Mouse (Mus musculus): ENCODE measurements at regions not wholly inside any gene's neighbourhood (a gene's known extent, or its start where the extent isn't known, plus 50 kb on each side); places are given as distances from the start of the nearest gene placed in this dataset.
A peak's percentile ranks its signal among the peaks of the same experiment; 100 is the strongest.

DNA sequence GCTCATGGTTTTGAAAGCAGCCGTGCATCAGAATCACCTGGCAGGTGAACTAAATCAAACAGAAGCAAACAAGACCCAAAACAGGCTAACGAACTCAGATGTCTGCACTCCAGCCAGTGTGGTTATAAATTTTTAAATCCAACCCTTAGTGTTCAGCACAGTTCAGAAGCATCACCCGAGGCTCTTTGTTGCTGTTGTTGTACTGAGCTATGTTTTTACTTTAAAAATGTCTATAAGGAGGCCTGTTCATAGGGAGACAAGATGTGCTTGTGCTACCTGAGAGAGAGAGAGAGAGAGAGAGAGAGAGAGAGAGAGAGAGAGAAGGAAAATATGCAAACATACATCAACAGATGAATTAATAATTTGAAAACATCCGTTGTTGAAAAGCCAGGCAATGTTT is 1503.1 kb upstream of the Gm6569 start:
- H3K9me3 ChIP-seq (ENCODE audit: control insufficient read depth, low read length), result no peaks in the 10 kb centered on the region
- H3K9ac ChIP-seq (replicated peaks; ENCODE audit: low read length), result no peak overlapping the region
- H3K4me1 ChIP-seq (ENCODE audit: control insufficient read depth, insufficient read depth, low read length), result no peaks in the 10 kb centered on the region
- H3K36me3 ChIP-seq (ENCODE audit: control insufficient read depth, insufficient read depth, low read length), result no peaks in the 10 kb centered on the region
- DNase-seq, result peak; percentile 38
- H3K4me2 ChIP-seq (ENCODE audit: low read length), result no peak overlapping the region
- no peak for ATAC-seq (ENCODE audit: low FRiP score, low TSS enrichment)
- no peaks in the 10 kb centered on the region for H3K27me3 ChIP-seq (ENCODE audit: control insufficient read depth, insufficient read depth, low read length)
- no peak overlapping the region for H3K27ac ChIP-seq (replicated peaks; ENCODE audit: low read depth, low read length)
- no peak overlapping the region for H3K4me3 ChIP-seq (replicated peaks; ENCODE audit: low read depth, low read length)
- 53% methylated on average over 4 of the region's 4 CpGs for WGBS

- ATAC-seq (ENCODE audit: low FRiP score, low TSS enrichment) (no peak), DNase-seq (peak; percentile 52)
- no peak overlapping the region for H3K9ac ChIP-seq (replicated peaks; ENCODE audit: low read length)
- no peaks in the 10 kb centered on the region for H3K4me1 ChIP-seq (ENCODE audit: control insufficient read depth, insufficient read depth, low read length)
- no peak overlapping the region for H3K4me3 ChIP-seq (replicated peaks; ENCODE audit: low read depth, low read length)
- H3K27me3 ChIP-seq (ENCODE audit: control insufficient read depth, insufficient read depth, low read length), result no peaks in the 10 kb centered on the region
- H3K27ac ChIP-seq (replicated peaks; ENCODE audit: low read depth, low read length), result no peak overlapping the region
- no peaks in the 10 kb centered on the region for H3K9me3 ChIP-seq (ENCODE audit: control insufficient read depth, low read length)
- no peaks in the 10 kb centered on the region for H3K36me3 ChIP-seq (ENCODE audit: control insufficient read depth, insufficient read depth, low read length)
- no peak overlapping the region for H3K4me2 ChIP-seq (ENCODE audit: low read length)
- WGBS, result 56% methylated on average over 4 of the region's 4 CpGs
Observed at GRCm38 (mm10) chr15:72334497-72334896, 1499.9 kb upstream of the Gm6569 start.

DNA sequence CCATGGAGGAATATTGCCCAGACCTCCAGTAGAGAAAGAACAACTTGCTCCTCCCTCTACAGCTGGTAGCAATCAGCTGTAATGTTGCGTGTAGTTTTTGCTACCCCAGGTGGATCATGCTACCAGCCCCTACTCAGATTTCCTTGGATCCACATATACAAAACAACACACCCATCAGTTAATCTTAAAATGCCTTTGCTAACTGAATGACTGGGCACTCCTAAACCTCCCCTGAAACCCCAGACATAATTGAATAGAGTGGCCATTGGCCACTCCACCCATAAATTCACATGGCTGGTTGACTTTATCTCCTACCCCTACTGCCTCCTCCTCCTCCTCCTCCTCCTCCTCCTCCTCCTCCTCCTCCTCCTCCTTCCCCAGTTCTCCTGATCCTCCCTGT is 1494.7 kb upstream of the Gm6569 start:
- no peak for DNase-seq

GRCm38 (mm10) chr15:72341991-72342390 is 1492.4 kb upstream of the Gm6569 start:
- Histone ChIP-seq H3K36me3 (ENCODE audit: control insufficient read depth, insufficient read depth, low read length) (no peaks in the 10 kb centered on the region), H3K4me3 (replicated peaks; ENCODE audit: low read depth, low read length) (no peak overlapping the region), H3K27ac (replicated peaks; ENCODE audit: low read depth, low read length) (no peak overlapping the region), H3K4me1 (ENCODE audit: control insufficient read depth, insufficient read depth, low read length) (no peaks in the 10 kb centered on the region), H3K27me3 (ENCODE audit: control insufficient read depth, insufficient read depth, low read length) (no peaks in the 10 kb centered on the region), H3K9ac (replicated peaks; ENCODE audit: low read length) (no peak overlapping the region), H3K9me3 (ENCODE audit: control insufficient read depth, low read length) (no peaks in the 10 kb centered on the region), H3K4me2 (ENCODE audit: low read length) (no peak overlapping the region)
- ATAC-seq (ENCODE audit: low FRiP score, low TSS enrichment) (no peak), DNase-seq (no peak)
- WGBS, result 76% methylated on average over 2 of the region's 2 CpGs

More for the DNA sequence above, 1494.7 kb upstream of the Gm6569 start:
- Histone ChIP-seq H3K4me1 (ENCODE audit: control insufficient read depth, insufficient read depth, low read length) (no peaks in the 10 kb centered on the region), H3K4me2 (ENCODE audit: low read length) (no peak overlapping the region), H3K36me3 (ENCODE audit: control insufficient read depth, insufficient read depth, low read length) (no peaks in the 10 kb centered on the region), H3K9ac (replicated peaks; ENCODE audit: low read length) (no peak overlapping the region), H3K4me3 (replicated peaks; ENCODE audit: low read depth, low read length) (no peak overlapping the region), H3K27me3 (ENCODE audit: control insufficient read depth, insufficient read depth, low read length) (no peaks in the 10 kb centered on the region), H3K27ac (replicated peaks; ENCODE audit: low read depth, low read length) (no peak overlapping the region), H3K9me3 (ENCODE audit: control insufficient read depth, low read length) (no peaks in the 10 kb centered on the region)
- ATAC-seq (ENCODE audit: low FRiP score, low TSS enrichment), result no peak
- WGBS, result 95% methylated on average over 1 of the region's 1 CpGs

DNA sequence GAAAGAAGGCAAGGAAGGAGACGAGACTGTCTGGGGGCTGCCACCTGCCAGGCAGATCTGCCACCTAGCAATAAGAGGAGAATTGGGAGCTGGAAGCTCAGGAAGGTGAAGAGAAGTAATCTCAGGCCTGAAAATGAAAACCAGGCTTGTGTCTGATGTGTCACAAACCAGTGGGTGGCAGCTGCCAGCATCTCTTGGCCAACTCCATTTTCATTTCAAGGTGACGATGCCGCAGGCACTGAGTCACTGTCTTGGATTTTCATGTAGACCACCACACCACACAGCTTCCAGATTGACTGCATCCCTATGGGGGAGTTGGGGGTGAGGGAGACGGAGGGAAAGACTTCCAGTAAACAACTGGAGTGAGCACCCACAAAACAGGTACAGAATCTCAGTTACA is 1491.9 kb upstream of the Gm6569 start:
- Histone ChIP-seq H3K4me2 (ENCODE audit: low read length) (no peak overlapping the region), H3K4me3 (replicated peaks; ENCODE audit: low read depth, low read length) (no peak overlapping the region), H3K4me1 (ENCODE audit: control insufficient read depth, insufficient read depth, low read length) (no peaks in the 10 kb centered on the region), H3K27ac (replicated peaks; ENCODE audit: low read depth, low read length) (no peak overlapping the region), H3K9me3 (ENCODE audit: control insufficient read depth, low read length) (no peaks in the 10 kb centered on the region), H3K36me3 (ENCODE audit: control insufficient read depth, insufficient read depth, low read length) (no peaks in the 10 kb centered on the region), H3K9ac (replicated peaks; ENCODE audit: low read length) (no peak overlapping the region), H3K27me3 (ENCODE audit: control insufficient read depth, insufficient read depth, low read length) (no peaks in the 10 kb centered on the region)
- DNase-seq (no peak), ATAC-seq (ENCODE audit: low FRiP score, low TSS enrichment) (no peak)
- WGBS, result 80% methylated on average over 4 of the region's 4 CpGs

- DNase-seq, result no peak
- no peak overlapping the region for H3K27ac ChIP-seq (replicated peaks; ENCODE audit: low read depth, low read length)
- ATAC-seq (ENCODE audit: low FRiP score, low TSS enrichment), result no peak
- no peaks in the 10 kb centered on the region for H3K36me3 ChIP-seq (ENCODE audit: control insufficient read depth, insufficient read depth, low read length)
- no peaks in the 10 kb centered on the region for H3K27me3 ChIP-seq (ENCODE audit: control insufficient read depth, insufficient read depth, low read length)
- no peaks in the 10 kb centered on the region for H3K9me3 ChIP-seq (ENCODE audit: control insufficient read depth, low read length)
- H3K9ac ChIP-seq (replicated peaks; ENCODE audit: low read length), result no peak overlapping the region
- H3K4me3 ChIP-seq (replicated peaks; ENCODE audit: low read depth, low read length), result no peak overlapping the region
- H3K4me1 ChIP-seq (ENCODE audit: control insufficient read depth, insufficient read depth, low read length), result no peaks in the 10 kb centered on the region
- H3K4me2 ChIP-seq (ENCODE audit: low read length), result no peak overlapping the region
Observed at GRCm38 (mm10) chr15:72343794-72344193, 1490.6 kb upstream of the Gm6569 start.

DNA sequence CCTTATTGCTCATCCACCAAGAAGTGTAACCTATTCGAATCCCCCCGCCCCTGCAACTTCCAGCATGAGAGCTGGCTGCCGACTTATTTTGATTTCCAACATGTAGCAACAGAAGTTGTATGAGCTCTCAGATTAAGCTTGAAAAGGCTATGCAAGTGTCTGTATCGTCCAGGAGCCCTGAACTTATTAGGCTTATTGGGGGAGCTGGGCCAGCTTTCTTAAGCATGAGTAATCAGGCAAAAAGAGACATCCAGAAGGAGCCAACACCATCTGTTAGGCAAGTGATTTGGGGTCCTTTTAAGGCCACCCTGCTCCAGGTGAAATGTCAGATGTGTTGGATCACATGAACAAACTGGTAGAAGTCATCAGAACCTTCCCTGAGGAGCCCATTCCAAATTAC is 1481.0 kb upstream of the Gm6569 start:
- ATAC-seq (ENCODE audit: low FRiP score, low TSS enrichment) (no peak), DNase-seq (no peak)
- Histone ChIP-seq H3K27ac (replicated peaks; ENCODE audit: low read depth, low read length) (no peak overlapping the region), H3K4me3 (replicated peaks; ENCODE audit: low read depth, low read length) (no peak overlapping the region), H3K9me3 (ENCODE audit: control insufficient read depth, low read length) (no peaks in the 10 kb centered on the region), H3K27me3 (ENCODE audit: control insufficient read depth, insufficient read depth, low read length) (no peaks in the 10 kb centered on the region), H3K36me3 (ENCODE audit: control insufficient read depth, insufficient read depth, low read length) (no peaks in the 10 kb centered on the region), H3K4me1 (ENCODE audit: control insufficient read depth, insufficient read depth, low read length) (no peaks in the 10 kb centered on the region), H3K9ac (replicated peaks; ENCODE audit: low read length) (no peak overlapping the region), H3K4me2 (ENCODE audit: low read length) (no peak overlapping the region)
- 90% methylated on average over 4 of the region's 4 CpGs for WGBS

- no peak overlapping the region for H3K4me3 ChIP-seq (replicated peaks; ENCODE audit: low read depth, low read length)
- H3K4me2 ChIP-seq (ENCODE audit: low read length), result no peak overlapping the region
- H3K4me1 ChIP-seq (ENCODE audit: control insufficient read depth, insufficient read depth, low read length), result no peaks in the 10 kb centered on the region
- ATAC-seq (ENCODE audit: low FRiP score, low TSS enrichment) (no peak), DNase-seq (no peak)
- H3K9ac ChIP-seq (replicated peaks; ENCODE audit: low read length), result no peak overlapping the region
- H3K9me3 ChIP-seq (ENCODE audit: control insufficient read depth, low read length), result no peaks in the 10 kb centered on the region
- H3K27me3 ChIP-seq (ENCODE audit: control insufficient read depth, insufficient read depth, low read length), result no peaks in the 10 kb centered on the region
- no peak overlapping the region for H3K27ac ChIP-seq (replicated peaks; ENCODE audit: low read depth, low read length)
- H3K36me3 ChIP-seq (ENCODE audit: control insufficient read depth, insufficient read depth, low read length), result no peaks in the 10 kb centered on the region
Observed at GRCm38 (mm10) chr15:72355626-72356025, 1478.7 kb upstream of the Gm6569 start.

- 83% methylated on average over 6 of the region's 6 CpGs for WGBS
- H3K4me1 ChIP-seq (ENCODE audit: control insufficient read depth, insufficient read depth, low read length), result no peaks in the 10 kb centered on the region
- no peak for DNase-seq
Observed at GRCm38 (mm10) chr15:72359636-72360035, 1474.7 kb upstream of the Gm6569 start.

More at GRCm38 (mm10) chr15:72359636-72360035, 1474.7 kb upstream of the Gm6569 start:
- H3K9me3 ChIP-seq (ENCODE audit: control insufficient read depth, low read length), result no peaks in the 10 kb centered on the region
- no peak overlapping the region for H3K4me3 ChIP-seq (replicated peaks; ENCODE audit: low read depth, low read length)
- H3K36me3 ChIP-seq (ENCODE audit: control insufficient read depth, insufficient read depth, low read length), result no peaks in the 10 kb centered on the region
- H3K27ac ChIP-seq (replicated peaks; ENCODE audit: low read depth, low read length), result no peak overlapping the region
- H3K4me2 ChIP-seq (ENCODE audit: low read length), result no peak overlapping the region
- H3K27me3 ChIP-seq (ENCODE audit: control insufficient read depth, insufficient read depth, low read length), result no peaks in the 10 kb centered on the region
- H3K9ac ChIP-seq (replicated peaks; ENCODE audit: low read length), result no peak overlapping the region
- no peak for ATAC-seq (ENCODE audit: low FRiP score, low TSS enrichment)
